Mouse (Mus musculus) testis, postnatal 14 days (tissue): ENCODE results near the gene Gck.
"Not testable (repeated sequence)": the region's sequence is repeated elsewhere in the genome, so short reads cannot be mapped to it uniquely, and the experiment has no call there.

Source experiments
- DNase-seq: peaks from one replicate; pipeline ENCODE4 v3.0.0; 2021; ENCODE audit warnings: low spot score

Gck gene

DNA sequence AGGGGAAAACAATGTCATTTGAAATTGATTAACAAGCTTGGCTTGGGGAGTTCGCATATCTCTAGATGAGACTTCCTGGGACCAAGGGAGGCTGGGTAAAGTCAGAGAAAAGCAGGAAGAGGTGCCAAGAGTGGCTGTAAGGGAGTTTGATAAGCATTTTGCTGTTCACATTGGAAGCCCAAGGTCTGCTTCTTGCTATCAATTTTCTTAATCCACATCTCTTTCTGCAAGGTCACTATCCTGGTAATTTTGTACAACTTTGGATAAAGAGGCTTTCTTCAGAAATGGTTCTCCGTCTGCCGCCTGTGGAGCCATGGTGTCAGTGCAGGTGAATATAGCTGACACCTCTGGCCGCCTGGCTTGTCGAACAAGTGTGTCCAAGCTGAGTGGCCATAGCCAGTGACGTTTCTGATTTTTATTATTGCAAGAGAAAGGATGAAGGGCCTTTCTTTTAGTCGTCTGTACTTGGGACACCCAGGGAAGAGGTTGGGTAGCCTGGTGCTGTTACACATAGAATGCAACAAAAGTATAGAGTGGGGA lies 5.2 kb upstream of the Gck start:
- DNase-seq: peak; percentile 52

DNA sequence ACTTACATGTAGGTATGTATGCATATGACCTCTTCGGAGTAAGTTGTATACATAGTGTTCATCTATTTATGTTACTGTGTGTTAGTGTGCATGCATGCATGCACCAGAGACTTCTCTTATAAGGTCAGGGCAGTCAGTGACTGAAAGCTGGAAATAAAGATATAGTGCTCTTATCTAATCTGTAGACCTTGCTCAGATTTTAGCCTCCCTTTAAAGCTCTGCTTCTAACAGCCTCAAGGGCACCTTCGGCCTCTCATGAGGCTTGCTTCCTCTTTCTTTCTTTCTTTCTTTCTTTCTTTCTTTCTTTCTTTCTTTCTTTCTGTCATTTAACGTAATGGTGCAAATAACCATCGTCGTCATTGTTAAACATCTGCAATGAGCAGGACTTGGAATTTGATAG lies 4.6 kb upstream of the Gck start:
- DNase-seq: no peak

DNA sequence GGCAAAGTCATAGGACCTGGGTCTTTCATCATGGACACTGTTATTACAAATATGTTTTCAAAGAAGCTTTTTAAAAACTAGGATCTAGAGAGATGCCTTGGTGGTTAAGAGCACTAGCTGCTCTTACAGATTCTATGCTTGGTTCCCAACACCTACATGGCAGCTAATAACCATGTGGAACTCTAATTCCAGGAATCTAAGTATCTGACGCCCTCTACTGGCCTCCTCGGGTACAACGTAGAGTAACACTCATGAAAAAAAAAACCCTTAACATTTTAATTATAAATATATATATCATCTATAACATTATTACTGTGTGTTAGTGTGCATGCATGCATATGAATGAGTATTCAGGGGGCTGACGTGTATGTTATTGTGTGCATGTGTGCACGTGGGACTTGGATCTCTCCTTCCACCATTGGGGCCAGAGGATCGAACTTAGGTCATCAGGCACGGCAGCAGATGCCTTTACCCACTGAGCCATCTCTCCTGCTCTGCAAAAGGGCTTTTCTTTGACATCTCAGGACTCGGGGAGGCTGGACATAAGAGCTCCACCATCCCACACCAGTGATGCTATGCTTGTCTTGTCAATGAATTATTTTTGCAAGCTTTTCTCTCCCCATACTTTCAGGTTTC lies 3.4 kb upstream of the Gck start:
- DNase-seq: no peak

DNA sequence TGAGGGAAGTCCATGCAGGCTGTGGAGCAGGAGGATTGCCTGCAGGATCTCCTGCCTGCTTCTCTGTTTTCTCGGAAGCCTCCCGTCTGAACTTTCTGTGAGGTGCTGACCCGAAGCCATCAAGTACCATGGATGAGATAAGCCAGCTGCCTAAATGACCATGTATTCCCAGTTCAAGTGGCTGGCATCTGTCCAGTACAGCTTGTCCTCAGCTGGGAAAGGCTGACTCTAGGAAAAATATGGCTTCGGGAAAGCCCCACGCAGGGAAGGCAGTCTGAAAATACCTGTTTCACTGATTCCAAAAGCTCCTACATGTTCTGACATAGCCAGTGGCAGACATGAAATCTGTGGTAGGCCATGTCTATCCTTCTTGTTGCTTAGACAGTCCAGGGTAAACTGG lies 2.6 kb upstream of the Gck start:
- DNase-seq: peak; percentile 66

DNA sequence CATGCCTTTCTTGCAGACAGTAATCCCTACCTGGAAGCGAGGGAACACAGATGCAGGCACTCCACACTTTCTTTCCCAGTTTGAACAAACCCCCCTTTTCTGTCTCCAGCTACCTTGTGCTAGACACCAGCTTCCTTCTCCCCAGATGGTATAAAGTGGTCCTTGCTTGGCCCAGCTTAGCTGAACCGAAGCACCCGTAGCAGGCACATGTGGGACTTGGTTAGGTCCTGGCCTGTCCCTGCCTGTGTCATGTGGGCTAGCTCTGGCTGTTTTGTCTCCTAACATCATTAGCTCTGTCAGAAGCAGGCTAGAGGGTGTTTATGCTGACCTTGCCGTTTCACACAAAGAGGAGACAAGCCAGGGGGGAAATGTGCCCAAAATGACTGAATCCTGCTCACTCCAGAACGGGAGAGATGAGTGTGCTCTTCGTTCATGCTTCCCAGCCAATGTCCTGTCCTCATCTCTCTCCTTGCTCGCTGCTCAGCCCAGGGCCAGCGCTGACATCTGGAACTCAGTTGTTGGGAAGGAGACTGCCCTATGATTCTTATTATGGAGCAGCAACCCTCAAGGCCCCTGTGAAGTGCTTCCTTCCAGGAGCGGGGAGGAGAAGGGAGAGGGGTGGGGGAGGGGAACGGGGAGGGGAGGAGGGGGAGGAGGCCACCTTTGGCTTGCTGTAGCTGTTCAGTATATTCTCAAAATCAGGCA lies 1.2 kb downstream of the Gck start:
- DNase-seq: no peak

DNA sequence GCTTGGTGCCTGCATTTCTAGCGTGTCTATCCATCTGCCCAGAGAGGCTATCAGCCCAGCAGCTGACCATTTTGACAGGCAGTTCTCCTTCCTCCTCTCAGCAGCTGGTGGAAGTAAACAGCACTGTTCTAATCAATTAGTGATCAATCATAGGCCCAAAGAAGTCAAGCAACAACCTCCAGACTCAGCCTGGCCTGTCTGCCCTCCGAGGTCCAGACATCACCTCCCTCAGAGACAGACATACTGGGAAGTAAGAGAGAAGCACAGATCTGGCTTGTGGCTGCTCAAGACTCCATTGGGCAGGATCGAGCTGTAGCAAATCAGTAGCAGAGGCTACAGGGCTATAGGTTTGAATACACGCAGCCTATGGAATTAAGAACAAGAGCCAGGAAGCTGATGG lies 2.1 kb downstream of the Gck start:
- no peak for DNase-seq

DNA sequence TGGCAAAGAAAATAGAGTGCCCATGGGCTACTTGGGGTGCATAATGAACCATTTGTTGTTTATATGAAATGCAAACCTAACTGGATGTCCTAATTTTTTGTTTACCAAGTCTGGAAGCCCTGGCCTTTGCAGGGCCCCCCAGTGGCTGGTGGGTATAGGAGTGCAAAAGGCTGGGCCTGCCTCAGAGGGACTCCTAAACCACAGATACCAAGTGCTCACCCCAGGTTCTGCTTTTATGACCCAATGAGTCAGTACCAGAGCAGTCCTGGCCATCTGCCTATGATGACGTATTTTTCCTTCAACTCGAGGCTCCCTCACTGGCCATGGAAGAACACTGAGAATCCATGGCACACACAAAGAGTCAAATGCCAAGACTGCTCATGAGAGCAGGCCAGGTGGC lies 4.8 kb downstream of the Gck start:
- DNase-seq: no peak

DNA sequence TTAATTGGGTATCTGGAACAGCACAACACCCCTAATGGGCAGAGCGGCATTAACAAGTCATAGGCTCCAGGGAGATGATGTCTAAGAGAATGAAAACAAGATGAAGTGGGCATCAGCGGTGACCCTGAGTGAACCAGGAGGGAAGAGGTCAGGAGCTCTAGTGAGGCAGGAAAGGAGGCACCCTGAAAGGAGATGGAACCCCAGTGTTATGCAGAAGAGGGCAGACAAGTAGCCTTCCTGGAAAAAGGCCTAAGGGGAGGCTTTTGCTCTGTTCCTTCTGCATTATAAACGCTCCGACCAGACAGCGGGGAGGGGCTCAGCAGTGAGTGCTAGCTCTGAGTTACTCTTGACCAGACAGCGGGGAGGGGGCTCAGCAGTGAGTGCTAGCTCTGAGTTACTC lies 6.9 kb downstream of the Gck start:
- DNase-seq: no peak

DNA sequence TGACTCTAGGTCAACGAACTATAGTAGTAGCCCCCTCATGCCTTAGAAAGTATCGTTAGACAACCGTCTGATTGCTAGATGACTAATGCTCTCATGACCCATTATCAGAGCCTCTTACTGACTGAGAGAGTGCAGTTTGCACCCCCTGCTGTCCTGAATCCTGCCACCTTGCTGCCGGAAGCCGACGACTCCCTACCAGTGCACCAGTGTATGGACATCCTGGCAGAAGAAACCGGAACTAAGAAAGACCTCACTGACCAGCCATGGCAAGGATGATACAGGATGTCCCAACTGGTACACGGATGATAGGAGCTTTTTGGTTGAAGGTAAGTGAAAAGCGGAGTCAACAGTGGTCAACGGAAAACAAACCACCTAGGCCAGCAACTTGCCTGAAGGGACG lies 15.3 kb downstream of the Gck start:
- not testable (repeated sequence) for DNase-seq

DNA sequence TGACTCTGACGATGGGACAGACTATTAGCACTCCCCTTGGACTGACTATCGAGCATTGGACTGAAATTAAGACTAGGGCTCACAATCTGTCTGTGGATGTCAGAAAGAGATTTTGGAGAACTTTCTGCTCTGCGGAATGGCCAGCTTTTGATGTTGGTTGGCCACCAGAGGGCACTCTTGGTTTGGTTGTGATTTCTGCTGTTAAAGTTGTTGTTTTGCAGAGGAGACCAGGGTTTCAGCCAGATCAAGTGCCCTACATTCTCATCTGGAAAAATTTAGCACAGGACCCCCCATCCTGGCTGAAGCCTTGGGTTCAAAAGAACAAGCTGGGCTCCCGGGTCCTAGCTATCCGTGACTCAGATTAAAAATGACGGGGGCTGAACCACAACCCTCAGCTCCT lies 17.9 kb downstream of the Gck start:
- not testable (repeated sequence) for DNase-seq

DNA sequence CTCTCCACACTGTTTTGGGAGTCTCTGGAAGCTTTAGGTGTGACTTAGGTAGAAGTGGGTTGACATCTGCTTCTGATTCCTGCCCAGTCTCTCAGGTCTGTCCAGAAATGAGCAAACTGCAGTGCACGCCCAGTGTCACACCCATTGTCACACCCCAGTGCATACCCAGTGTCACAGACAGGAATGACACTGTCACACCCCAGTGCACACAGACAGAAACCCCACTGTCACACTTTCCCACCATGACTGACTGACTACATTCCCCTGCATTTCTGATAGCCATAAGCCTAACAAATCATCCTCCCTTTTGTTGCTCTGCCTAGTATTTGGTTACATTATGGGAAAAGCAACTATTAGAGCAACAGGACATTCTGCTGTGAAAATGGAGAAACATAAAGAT lies 19.3 kb downstream of the Gck start:
- DNase-seq: no peak

DNA sequence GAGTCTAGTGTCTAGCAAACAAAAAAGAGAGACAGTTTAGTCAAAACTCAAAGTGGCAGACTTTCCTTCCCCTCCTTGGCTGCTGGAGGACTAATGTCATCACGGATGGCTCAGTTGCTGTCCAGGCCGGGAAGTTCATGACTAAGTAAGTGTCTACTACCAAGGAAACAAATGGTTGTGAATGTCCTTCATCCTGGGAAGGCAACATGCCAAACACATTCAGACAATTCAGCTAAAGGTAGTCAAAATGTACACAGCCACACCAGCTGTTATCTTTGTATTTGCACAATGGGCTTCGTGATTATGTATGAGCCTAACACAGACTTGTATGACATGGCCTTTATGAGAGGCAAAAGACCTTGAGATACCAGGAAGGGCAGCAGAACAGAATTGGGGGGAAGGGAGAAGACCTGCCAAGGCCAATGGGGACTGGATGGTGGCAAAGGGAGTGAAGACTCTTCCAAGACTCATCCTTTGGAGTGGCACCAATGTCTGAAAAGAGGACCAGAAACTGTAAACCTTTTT lies 23.1 kb downstream of the Gck start:
- DNase-seq: no peak

DNA sequence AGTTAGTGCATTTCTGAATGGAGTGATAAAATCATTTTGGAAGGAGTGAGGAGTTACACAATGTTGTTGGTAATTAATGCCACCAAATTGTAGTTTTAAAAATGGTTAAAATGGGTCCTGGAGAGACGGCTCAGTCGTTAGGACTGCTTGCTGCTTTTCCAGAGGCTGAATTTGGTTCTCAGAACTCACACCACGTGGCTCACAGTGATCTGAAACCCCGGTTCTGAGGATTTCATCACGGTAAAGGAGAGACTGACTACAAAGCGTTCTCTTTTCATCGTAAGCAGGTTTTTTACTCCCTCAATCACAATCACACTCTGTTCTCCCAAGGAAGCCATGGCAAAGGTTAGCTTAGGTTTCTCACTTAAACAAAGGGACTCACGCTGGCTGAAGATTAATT lies 25.2 kb downstream of the Gck start:
- DNase-seq: no peak

DNA sequence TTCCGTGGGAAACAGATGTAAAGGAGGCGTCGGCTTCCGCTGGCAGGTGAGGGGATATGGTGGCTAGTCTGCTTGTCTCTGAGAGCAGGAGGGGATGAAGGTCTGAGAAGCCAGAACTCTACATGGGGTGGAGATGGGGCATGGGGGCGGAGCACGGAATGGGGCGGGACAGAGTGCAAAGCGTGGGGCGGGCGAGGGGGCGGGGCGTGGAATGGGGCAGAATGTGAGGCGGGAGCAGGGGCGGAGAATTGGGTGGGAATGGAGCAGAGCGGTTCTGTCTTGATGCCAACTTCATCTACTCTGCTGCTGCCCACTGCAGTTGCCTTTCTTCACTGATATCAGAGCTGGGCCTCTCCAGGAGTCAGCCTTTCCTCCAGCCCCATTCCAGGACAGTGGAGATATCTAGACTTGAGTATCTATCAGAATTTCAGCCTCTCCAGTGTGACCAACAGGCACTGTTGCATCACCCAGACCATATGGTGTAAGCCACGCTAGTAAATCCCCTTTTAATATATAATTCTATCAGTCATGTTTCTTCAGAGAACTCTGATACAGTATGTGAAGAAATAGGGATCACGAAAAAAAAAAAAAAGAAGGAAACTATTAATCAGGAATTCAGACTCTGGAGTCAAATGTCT lies 29.4 kb downstream of the Gck start:
- DNase-seq: no peak

DNA sequence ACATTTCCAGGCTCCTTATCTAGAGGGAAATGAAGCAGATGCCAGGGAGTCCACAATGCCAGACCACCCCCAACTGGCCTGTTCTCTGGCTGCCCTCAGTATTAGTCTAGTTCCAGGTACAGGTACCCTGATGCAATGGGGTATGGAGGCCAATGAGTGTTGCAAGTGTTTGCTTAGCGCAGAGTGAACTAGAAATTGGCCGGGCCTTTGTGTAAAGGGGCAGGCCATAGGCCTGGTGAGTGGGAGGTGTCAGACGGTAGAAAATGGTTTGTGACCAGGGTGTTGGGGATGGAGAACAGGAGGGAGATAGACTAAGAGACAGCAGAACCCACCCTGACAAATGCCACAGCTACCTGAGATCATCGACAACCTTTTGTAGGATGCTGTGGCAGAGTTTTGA lies 30.3 kb downstream of the Gck start:
- no peak for DNase-seq

DNA sequence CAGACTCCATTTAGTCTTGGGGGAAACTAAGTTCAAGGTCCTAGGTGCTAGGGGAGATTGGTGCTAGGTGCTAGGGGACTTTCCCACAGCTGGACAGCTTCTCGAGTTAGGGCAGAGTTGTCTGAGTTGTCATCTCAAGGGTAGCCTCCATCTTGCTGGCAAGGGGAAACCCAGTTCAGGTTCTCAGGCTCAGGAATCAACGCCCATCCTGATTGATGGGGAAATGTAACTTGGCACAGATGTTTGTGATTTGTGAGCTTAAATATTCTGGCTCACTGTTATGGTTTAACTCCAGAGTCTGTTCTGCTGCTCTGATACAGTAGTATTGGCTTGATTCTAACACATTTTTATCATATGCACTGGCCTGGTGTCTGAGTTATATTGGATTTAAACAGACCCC lies 31.8 kb downstream of the Gck start:
- no peak for DNase-seq

DNA sequence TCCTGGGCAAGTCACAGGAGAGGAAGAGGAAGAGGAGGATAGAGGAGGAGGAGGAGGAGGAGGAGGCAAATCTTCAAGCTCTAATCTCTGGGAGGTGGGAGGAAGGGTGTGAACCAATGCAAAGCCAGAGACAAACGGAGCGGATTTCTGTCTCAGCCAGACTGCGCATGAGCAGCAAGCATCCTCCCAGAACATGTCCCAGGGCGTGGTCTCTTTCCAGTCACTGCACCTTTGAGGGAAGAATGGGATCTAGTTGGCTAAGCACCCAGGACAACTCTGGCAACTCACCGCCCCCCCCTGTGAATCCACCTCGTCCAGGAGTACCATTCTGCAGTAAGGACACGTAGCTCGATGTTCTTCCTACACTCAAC lies 33.7 kb downstream of the Gck start:
- no peak for DNase-seq

DNA sequence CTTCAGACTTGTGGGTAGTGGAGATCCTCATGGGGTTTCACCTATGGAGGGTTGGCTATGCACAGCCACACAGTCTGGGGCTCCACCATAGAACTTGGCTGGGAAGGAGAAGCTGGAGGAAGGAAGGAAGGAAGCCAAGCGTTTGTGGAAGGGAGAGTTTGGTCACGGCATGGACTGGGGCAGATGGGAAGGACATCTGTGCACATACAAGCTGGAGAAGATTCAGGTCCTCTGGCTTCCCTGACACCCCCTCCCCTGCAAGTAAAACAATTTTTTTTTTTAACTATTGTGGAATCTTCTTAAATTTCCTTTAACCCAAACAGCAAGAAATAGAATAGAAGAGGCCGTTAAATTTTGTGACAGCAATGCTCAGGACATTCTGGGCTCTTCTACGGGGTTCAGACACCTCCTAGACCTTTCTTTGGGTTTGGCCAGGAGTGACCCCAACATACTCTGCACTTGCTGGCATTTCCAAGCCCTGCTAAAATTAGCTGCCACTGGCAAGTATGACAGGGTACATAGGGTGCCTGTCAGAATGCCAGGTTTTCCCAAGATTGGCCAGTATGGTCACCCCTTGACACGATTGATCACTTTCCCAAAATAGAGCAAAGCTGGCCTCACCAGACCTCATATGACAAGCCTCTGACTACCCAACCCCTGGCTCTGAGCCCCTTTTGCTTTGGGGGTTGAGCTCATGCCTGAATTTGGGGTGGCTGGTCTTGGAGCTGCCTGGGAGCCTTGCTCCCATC lies 34.3 kb downstream of the Gck start:
- DNase-seq: no peak

DNA sequence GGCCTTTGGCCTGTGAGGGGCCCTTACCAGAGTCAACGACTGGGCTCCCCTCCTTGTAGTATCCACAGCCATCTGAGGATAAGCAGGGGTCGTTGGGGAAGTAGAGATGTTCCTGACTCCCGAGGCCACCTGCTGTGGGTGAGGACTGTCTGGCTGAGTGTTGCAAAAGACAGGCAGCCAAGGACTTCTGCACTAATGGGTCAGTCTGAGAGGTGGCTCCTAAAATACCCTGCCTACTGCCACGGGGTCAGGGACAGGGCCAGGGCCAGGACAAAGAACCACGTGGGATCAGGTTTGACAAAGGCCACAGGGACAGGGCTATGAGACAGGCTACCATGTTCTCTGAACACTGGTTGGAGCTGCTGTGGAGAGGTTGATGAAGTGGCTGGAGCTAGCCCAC lies 34.9 kb downstream of the Gck start:
- DNase-seq: no peak

DNA sequence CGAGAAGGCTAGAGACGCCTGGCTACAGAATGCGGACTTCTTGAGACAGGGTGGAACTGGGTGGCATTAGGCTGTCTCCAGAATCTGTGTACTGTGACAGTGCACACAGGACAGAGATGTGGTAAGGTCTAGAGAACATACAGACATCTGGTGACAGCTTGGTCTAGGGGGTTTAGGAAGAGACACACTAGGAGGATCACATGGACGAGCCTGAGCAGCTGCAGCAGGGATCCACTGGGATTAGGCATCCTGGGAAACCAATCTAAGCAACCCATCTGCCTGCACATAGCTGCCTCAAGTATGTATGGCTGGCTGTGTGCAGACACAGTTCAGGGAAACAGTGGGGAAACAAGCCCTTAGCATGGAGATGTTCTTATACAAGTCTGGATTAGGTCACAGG lies 35.9 kb downstream of the Gck start:
- DNase-seq: no peak

DNA sequence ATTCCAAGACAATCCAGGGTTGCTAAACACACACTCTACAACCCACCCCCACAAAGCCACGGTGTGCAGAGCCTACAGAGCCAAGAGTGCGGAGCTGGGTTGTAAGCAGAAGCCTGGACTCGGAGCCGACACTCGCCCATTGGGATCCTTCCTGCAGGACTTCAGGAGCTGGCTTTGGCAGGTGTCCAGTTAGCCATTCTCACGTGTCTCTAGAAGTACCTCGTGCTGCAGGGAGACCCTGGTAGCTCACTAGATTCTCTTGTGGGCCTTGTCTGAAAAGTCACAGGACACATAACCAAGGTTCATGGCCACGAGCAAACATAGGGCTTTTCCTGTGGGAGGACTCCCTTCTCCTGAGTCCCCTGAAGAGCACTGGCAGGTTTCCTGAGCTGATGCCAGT lies 36.6 kb downstream of the Gck start:
- DNase-seq: no peak

DNA sequence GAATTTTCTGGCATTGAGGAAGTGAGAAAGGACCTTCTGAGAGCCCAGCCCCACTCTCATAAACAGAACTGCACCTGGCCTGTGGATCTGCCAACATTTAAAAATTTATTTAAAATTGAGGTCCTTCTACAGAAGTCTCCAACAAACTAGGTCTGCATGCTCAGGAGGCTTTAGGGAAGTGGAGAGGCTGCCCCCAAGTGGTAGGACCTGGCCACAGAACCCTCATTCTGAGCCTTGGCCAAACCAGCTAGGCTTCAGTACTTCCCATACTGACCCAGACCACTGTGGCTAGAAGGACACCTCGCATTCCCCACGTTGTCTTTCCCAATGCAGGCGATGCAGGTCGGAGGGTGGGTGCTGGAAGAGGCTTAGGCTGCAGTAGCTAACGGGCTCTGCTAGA lies 37.2 kb downstream of the Gck start:
- no peak for DNase-seq

DNA sequence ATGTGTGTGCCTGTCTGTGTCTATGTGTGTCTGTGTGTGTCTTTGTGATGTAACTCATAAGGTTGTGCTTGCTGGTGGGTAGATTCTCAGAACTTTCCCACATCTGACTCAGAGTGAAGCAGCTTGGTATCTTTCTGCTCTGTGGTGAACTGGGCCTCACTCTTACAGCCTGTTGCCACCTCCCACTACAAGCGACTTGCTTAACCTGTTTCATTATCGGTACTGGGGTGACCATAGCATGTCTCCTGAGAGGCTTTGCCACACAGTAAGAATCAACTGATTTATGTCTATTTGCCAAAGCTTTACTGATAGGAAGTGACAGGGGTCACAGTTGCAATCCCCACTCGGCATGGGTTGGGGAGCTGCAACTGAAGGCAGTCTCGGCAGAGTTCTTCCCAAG lies 41.2 kb downstream of the Gck start:
- DNase-seq: no peak
